Mouse (Mus musculus) intestine, postnatal 0 days (tissue): Measurements from ENCODE around the gene Rpgr. TPM values are rescaled to one million over a fixed set of nuclear protein-coding genes. Genes with fewer than 3 reads are reported as not detected.

Experiments
- ATAC-seq: fragments of 200-750 bp; cut with Nextera tagmentation; 2 replicates; pipeline ENCODE4 v1.8.0; 2017; ENCODE audit warnings: mild to moderate bottlenecking, moderate TSS enrichment, moderate library complexity
- H3K27ac ChIP-seq: fragments of 300-500 bp; sonication (generic); 2 replicates; pipeline ENCODE4 v1.5.1; 2014; ENCODE audit warnings: mild to moderate bottlenecking, low read depth, low read length, moderate library complexity
- H3K27me3 ChIP-seq: fragments of 300-500 bp; sonication (generic); replicated peaks from 2 replicates; pipeline ENCODE4 v1.6.1; 2014; ENCODE audit warnings: low read length, mixed read lengths; ENCODE audit not compliant: control insufficient read depth, insufficient read depth
- H3K36me3 ChIP-seq: fragments of 300-500 bp; sonication (generic); 2 replicates; pipeline ENCODE4 v1.6.1; 2014; ENCODE audit warnings: mild to moderate bottlenecking, moderate library complexity; ENCODE audit not compliant: control insufficient read depth, insufficient read depth
- H3K4me1 ChIP-seq: fragments of 300-500 bp; sonication (generic); replicated peaks from 2 replicates; pipeline ENCODE4 v1.6.1; 2014; ENCODE audit warnings: antibody characterized with exemption, low read length, mixed read lengths; ENCODE audit not compliant: control insufficient read depth, insufficient read depth
- H3K4me2 ChIP-seq: fragments of 300-500 bp; sonication (generic); replicated peaks from 2 replicates; pipeline ENCODE4 v1.6.1; 2014; ENCODE audit warnings: low read depth, mild to moderate bottlenecking, moderate library complexity
- H3K4me3 ChIP-seq: fragments of 300-500 bp; sonication (generic); 2 replicates; pipeline ENCODE4 v1.5.1; 2014; ENCODE audit warnings: low read depth, low read length
- H3K9ac ChIP-seq: fragments of 300-500 bp; sonication (generic); 2 replicates; pipeline ENCODE4 v1.6.1; 2014; ENCODE audit warnings: mild to moderate bottlenecking, low read depth, low read length
- H3K9me3 ChIP-seq: fragments of 300-500 bp; sonication (generic); 2 replicates; pipeline ENCODE4 v1.6.1; 2016; ENCODE audit warnings: mixed run types; ENCODE audit not compliant: control insufficient read depth
- CTCF ChIP-seq: sonication (generic); IDR thresholded peaks from 2 replicates; pipeline ENCODE4 v1.5.1; 2016; ENCODE audit warnings: low read depth, mild to moderate bottlenecking, control low read depth, antibody characterized with exemption, moderate library complexity
- WGBS: fragments of 180-500 bp; shearing (Covaris S2); extraction: QIAGEN DNeasy Blood & Tissue Kit; methylation state at CpG from one replicate; pipeline ENCODE4 v1.1.7; 2014; 5-methylcytosine and 5-hydroxymethylcytosine counted together
- polyA plus RNA-seq: library from polyadenylated mRNA; unstranded; fragments of >200 nt; fragmentation: Nextera tagmentation; extraction: Ambion mirVana; gene quantifications from 2 replicates; pipeline ENCODE4 v1.2.1, GENCODE M21; 2015

Gene Rpgr
- 4.1 and 4.8 TPM in 2 replicates for polyA plus RNA-seq

DNA sequence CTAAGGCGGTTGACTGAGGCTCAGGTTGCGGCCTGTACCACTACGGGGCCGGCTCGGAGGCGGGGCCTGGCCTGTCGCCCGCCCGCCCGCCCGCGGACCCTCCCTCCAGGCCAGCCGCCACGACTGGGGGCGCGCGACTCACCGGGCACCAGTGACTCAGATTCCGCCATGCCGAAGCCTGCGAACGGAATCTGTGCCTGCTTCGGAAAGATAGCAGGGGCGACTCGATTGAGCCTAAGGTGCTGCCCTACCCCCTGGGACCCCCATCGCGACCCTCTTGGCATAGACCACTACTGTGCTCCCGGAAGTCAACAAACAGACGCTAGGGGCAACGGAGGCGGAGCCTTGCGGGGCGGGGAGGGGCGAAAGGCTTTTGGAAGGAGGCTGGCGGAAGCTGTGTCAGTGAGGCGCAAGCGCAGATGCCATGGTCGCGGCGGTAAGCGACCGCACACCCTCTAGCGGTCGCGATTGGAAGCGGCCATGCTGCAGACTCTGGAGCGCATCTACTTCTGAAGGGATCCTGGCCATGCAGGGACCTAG is at the start of gene Rpgr:
Gene Rpgr, minus strand, starts transcription at position 511 of the 540 bp plus-strand sequence.
- TF ChIP-seq CTCF, result peak; percentile 87
- peak; percentile 97 for ATAC-seq
- Histone ChIP-seq H3K27ac (peak within 1 kb of the TSS; percentile 82), H3K36me3 (no peaks in the 10 kb centered on the region), H3K4me1 (no peaks in the 10 kb centered on the region), H3K4me3 (peak within 1 kb of the TSS; percentile 61), H3K27me3 (no peaks in the 10 kb centered on the region), H3K9me3 (no peaks in the 10 kb centered on the region), H3K4me2 (peak within 1 kb of the TSS; percentile 52), H3K9ac (peak within 1 kb of the TSS; percentile 53)
- WGBS, result 17% methylated on average over 46 of the region's 47 CpGs

DNA sequence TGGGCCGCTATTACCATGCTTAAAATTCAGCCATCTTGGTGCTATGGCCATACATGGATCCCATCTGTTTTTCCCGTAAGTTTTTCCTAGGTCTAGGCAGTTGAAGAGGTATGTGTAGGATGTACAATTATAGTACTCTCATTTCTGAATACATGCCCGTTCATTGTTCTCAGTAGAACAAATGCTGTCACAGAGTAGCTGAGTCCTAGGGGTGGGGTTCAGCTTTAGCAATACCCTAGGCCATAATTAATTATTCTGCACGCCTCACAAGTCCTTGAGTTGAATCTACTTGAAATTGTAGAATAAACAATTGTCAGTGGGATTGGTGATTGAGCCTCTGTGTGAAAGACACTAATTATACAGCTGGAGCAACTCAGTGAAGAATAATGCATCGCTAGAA is 41.5 kb upstream of the Rpgr start:
- H3K4me2 ChIP-seq, result no peak overlapping the region
- H3K4me1 ChIP-seq, result no peaks in the 10 kb centered on the region; the same call in 1 of the 2 replicates
- no peak for ATAC-seq
- TF ChIP-seq CTCF, result no peak
- no peak overlapping the region for H3K4me3 ChIP-seq
- no peak overlapping the region for H3K27ac ChIP-seq
- no peak overlapping the region for H3K9ac ChIP-seq
- H3K36me3 ChIP-seq, result no peaks in the 10 kb centered on the region
- no peaks in the 10 kb centered on the region for H3K27me3 ChIP-seq
- no peaks in the 10 kb centered on the region for H3K9me3 ChIP-seq
- 77% methylated on average over 5 of the region's 5 CpGs for WGBS

DNA sequence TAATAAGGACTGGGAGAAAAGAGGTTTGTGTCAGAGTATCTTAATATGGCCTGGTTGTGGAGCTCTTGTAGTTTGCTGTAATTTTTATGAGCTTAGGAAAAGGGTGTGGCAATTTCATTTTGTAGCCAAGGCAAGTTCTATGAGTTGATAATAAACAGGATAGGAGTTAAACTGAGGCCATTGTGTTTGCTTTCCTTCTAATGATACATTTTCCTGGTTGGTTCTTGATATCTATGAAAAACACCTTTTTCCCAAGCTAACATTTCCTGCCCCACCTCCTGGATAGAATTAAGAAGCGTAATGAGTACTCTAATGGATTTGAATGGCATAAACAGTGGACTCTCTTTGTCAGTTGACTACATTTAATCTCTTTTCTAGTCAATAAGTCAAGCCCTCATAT is 41.1 kb upstream of the Rpgr start:
- TF ChIP-seq CTCF, result no peak
- H3K36me3 ChIP-seq, result no peaks in the 10 kb centered on the region
- no peak overlapping the region for H3K4me2 ChIP-seq
- H3K4me1 ChIP-seq, result no peaks in the 10 kb centered on the region; the same call in 1 of the 2 replicates
- H3K9me3 ChIP-seq, result no peaks in the 10 kb centered on the region
- H3K9ac ChIP-seq, result no peak overlapping the region
- H3K27me3 ChIP-seq, result no peaks in the 10 kb centered on the region
- WGBS, result 63% methylated on average over 1 of the region's 1 CpGs
- no peak overlapping the region for H3K4me3 ChIP-seq
- ATAC-seq, result no peak
- H3K27ac ChIP-seq, result no peak overlapping the region

DNA sequence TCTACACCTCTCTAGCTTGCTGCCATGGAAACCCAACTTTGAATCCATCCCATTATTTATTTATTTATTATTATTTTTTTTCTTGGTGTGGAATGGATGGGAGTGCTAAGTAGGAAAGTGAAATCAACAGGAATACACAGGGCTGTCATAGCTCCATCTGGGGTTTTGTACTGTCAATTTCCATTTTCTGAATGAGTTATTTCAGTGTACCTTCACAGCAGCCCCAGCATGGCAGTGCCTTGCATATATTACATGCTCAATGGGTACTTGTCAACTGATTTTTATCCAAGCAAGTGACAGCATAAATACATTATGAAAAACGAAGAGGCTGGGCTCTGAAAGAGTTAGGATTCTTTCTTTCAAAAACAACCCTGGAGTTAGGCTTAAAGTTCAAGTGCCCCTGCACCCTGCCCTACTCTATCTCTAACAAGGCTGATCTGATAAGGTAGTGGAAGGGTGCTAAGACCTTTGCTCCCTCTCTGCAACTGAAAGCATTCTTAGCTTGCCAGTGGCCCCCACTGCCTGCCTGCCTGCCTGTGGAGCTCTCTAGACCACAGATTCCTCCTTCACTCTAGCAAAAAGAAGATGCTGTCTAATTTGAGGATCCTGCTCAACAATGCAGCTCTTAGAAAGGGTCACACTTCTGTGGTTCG is 35.3 kb upstream of the Rpgr start, which contains the start of gene Otc:
Gene Otc, plus strand, starts transcription at position 454 of the 653 bp plus-strand sequence.
- H3K9ac ChIP-seq, result no peak within 1 kb of the TSS
- ATAC-seq, result peak; percentile 90
- H3K27me3 ChIP-seq, result no peaks in the 10 kb centered on the region
- H3K36me3 ChIP-seq, result no peaks in the 10 kb centered on the region
- no peaks in the 10 kb centered on the region for H3K9me3 ChIP-seq
- peak within 1 kb of the TSS; percentile 43 for H3K4me2 ChIP-seq
- peak within 1 kb of the TSS; percentile 21 for H3K4me3 ChIP-seq
- 26% methylated on average over 2 of the region's 2 CpGs for WGBS
- H3K4me1 ChIP-seq, result no peaks in the 10 kb centered on the region
- no peak within 1 kb of the TSS; the same call in 1 of the 2 replicates for H3K27ac ChIP-seq
- TF ChIP-seq CTCF, result no peak

DNA sequence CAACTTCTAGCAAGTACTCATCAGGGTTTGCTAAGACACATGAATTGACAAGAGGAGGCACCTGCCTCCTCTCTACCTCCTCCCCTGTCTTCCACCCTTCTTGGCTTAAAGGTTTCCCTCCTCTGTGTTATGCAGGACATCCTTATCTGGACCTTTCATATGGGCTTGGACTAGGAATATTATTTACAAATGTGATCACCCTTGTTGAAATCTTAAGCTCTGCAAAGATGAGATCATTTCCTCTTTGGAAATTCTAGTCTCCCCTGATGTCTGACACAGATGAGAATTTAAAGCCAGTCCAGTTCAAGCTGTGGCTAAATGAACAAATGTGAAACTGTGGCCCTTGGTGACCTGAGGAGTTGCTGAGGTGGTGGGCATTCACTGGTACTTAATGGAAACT is 34.6 kb upstream of the Rpgr start:
- H3K9ac ChIP-seq, result no peak overlapping the region
- no peaks in the 10 kb centered on the region for H3K36me3 ChIP-seq
- no peaks in the 10 kb centered on the region for H3K27me3 ChIP-seq
- TF ChIP-seq CTCF, result no peak
- H3K4me2 ChIP-seq, result no peak overlapping the region
- no peaks in the 10 kb centered on the region for H3K9me3 ChIP-seq
- no peak overlapping the region for H3K4me3 ChIP-seq
- no peaks in the 10 kb centered on the region for H3K4me1 ChIP-seq
- H3K27ac ChIP-seq, result no peak overlapping the region
- no peak for ATAC-seq

DNA sequence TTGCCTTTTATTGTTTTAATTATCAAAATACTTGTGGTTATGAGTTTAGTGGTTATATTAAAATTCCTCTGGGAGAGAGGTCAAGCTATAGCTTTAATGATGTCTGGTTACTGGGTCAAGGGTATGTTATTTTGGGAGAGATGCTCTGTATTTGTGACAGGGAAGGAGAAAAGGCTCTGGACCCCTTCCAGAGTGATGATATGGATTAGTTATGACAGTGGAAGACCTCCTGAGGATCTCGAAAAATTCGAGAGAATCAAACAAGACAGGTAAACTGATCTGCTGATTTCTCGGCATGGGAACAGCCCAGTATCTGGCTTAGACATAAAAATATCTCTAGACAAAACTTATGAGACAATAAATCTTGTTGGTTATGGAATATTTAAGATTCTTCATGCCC is 27.2 kb upstream of the Rpgr start:
- no peaks in the 10 kb centered on the region for H3K9me3 ChIP-seq
- no peak for TF ChIP-seq CTCF
- 66% methylated on average over 3 of the region's 3 CpGs for WGBS
- no peak overlapping the region for H3K9ac ChIP-seq
- no peaks in the 10 kb centered on the region for H3K27me3 ChIP-seq
- H3K4me2 ChIP-seq, result no peak overlapping the region
- H3K4me3 ChIP-seq, result no peak overlapping the region
- no peak for ATAC-seq
- no peaks in the 10 kb centered on the region for H3K36me3 ChIP-seq
- H3K4me1 ChIP-seq, result no peaks in the 10 kb centered on the region
- H3K27ac ChIP-seq, result no peak overlapping the region
